Mouse (Mus musculus) brain, adult 2 months (tissue): ENCODE data around the gene Magi1.

ENCODE experiments used
- DNase-seq: peaks from one replicate; pipeline ENCODE4 v3.0.0; 2011; ENCODE audit warnings: low read depth, low spot score

The Magi1 gene

DNA sequence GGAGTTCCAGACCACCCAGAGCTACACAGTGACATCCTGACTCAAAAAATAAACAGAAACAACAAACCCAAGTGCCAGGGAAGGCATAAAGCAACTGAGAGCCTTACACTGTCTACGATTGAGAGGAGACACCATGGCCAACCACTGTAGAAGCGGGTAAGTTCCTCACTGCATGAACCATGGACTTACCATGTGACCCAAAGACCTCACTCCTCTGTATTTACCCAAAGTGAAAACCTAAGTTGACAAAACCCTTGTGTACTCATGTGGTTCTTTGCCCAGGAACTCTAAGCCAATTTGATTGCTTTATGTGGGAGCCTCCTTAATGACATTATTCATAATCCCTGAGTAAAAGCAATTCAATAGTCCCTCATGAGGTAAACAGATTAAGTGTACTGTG lies 382.3 kb downstream of the Magi1 start:
- DNase-seq: no peak

DNA sequence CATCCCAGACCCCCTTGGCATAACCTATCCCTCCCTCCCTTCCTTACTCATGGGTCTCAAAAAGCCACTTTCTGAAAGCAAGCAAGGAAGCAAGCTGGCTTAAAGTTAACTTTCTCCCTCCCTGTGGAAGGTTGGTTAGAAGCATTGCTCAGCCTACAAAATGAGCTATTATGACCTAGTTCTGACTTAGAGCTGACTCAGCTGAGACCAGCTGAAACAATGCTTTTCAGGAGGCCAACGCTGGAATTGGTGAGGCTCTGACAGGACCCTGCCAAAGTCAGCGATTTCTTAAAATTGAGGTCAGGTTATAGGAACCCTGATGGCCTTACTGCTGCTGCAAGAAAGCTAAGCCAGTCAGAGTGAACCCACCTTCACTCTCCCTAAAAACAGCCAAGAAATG lies 386.2 kb downstream of the Magi1 start:
- DNase-seq: peak; percentile 52

DNA sequence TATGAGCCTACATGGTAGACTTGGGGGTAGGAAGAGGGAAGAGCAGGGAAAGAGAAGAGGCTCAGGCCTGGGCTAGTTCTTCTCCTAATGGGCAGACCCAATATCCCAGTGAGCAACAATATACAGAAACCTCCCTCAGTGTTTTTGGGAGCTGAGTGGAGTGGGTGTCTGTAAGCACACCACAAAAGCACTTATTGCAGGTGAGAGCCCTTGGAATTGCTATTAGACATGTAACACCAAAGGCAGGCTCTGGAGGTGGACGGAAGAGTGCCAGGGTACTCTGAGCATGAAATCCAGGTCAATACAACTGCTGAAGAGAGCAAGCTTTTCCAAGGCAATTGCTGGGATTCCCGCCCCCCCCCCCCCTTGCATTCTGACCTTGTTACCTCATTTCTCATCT lies 388.0 kb downstream of the Magi1 start:
- DNase-seq: no peak

DNA sequence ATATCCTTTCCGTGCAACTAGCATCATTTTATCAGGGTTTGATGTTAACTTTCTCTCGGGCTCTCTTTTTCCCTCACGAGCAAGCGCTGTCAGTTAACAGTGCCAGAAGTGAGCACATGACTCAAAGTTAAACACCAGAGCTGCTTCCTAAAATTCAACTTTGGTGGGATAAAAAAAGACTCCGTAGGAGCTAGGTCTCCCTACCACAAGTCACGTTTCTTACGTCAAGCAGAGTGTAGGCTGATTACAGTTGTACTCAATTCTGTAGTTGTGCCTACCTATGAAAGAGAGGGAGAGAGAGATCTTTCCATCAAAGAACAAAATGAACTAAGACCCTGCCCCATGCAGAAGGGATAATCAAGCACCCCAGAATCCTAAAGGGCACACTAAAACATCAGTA lies 389.8 kb downstream of the Magi1 start:
- peak; percentile 67 for DNase-seq

DNA sequence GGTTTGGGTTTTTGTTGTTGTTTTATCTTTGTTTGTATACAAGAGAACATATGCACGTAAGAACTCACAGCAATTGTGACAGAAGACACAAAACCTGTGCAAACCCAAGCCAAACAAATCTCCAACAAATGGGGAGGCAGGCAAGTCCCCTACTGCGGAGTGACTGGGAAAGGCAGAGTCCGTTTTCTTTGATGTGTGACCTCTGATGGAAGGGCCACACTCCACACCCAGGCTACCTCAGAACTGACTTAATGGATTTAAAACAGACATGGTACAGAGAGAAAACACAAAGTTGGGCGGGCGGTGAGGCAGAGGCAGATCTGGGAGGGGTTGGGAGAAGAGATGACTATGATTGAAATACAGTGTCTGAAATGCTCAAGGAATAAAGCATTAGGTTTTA lies 390.8 kb downstream of the Magi1 start:
- no peak for DNase-seq

DNA sequence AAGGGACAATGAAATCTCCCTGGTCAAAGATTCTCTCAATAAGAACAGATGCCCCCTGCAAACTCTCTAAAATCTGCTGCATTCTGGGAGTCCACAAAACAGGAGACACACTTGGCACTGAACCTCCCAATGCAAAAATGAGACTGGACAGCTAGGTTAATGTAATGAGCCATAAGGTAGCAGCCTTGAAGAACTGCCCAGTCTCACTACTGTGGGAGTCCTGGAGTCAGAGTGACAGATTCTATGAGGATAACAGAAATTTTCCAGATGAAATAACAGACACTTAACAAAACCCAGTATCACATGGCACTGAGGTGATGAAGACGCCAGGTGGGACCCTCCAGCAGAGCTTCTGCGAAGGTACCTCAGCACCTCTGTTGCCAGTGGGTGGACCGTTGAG lies 393.7 kb downstream of the Magi1 start:
- peak; percentile 56 for DNase-seq

DNA sequence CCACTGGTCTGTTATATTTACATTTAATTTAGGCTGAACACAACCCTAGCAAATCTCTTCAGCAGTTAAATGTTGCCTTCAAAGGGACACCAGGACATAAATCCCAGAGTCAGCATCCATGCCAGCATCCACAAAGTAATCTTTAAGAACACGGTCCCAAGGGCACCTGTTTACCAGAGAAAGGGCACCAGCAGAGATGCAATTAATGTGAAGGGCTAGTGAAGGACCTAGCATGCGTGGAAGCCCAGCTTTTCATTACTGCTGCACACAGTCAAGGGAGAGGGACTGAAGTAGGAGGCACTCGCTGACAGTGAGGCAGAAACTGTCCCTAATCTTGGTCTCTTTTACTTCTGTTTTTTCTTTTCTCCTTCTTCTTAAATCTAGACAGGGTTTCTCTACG lies 406.4 kb downstream of the Magi1 start:
- no peak for DNase-seq

DNA sequence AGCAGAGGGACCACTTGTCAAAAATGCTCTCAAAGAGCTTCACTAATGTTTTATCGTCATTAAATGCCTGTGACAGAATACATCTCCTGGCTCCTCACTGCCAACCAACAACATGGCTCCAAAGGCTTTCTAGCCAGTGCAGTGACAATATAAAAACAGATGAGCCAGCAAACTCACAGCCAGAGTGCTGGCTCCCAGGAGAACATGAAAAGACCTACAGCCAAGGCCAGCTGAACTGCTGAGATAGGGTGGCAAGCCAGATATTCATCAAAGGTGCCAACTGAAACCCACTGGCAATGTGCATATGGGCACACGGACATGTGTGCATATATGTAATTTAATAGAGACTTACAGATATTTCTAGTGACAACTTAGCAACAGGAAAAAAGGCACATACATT lies 408.8 kb downstream of the Magi1 start:
- no peak for DNase-seq

DNA sequence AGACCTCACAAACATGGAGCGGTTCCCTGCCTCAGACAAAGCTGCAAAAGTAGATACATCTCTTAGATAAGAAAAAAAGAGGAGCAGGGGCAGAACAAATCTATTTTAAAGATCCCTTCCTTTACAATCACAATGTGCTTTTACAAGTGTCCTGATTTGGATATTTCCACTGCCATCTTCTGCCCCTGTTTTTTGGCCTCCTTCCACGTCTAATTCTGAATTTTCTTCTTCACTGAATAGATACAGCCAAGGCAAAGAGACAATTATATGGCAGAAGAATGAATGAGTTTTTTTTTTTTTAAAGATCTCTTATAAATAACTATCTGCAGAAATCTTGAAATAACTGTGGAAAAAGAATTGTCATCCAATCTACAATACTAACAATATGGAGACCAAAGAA lies 409.3 kb downstream of the Magi1 start:
- peak; percentile 63 for DNase-seq

DNA sequence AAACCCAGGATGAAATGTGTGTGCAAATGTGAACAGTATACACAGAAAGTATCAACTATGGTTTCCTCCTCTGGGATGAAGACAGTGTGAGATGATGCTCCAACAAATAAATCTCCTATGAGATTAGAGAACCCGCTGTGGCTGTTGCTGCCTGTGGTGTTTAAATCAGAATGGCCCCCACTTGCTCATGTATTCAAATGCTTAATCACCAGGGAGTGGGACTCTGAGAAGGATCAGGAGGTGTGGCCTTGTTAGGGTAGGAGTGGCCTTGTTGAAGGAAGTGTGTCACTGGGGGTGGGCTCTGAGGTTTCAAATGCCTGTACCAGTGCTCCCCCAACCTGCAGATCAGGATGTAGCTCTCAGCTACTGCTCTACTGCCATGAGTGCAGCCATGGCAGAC lies 410.2 kb downstream of the Magi1 start:
- DNase-seq: no peak

DNA sequence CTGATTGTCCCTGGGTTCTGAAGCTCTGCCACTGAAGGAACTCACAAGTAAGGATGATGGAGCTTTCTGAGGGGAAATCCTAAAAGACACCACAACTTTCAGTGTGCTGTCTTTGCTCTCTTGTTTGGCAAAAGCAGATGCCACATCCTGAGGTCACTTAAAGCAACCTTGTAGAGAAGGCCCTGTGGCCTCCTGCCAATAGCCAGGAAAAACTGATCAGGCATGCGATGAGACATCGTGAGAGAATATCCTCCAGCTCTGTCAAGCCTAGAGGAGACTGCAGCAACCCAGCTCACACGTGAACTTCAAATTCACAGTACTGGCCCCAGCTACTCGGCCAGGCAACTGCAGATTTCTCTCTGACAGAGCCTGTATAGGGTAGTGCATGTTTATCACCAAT lies 412.2 kb downstream of the Magi1 start:
- DNase-seq: peak; percentile 17

DNA sequence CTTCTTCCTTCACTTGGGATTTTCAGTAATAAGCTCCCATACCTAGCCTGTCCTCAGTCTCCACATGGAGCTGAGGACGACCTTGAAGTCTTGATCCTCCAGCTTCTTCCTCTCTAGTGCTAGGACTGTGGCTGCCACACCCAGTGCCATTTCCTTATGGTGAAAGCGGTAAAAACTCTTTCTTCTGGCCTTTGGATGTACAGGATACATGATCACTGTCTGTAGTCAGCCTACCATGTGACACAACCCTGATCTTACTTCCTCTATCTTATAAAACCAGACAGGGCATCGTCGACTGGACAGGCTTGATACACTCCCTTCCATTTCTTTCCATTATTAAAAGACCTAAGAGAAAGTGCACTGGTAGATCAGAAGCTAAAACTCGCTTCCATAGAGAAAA lies 413.7 kb downstream of the Magi1 start:
- DNase-seq: no peak

DNA sequence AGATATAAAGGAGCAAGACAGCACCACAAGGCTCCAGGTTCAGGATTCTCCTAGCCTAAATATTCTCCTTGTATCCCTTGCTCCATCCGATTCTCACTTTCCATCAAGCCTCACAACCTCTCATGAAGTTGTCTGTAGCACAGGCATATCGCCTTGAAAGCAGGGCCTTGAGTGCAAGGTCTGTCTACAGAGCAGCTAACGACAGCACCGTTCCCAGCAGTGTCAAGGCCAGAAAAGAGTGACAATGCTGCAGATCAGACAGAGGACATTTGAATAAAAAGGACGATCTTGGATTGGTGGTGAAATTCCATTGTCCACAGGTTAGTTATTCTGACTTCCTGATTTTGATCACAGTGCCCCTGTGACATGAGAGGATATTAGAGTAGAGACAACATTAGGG lies 421.5 kb downstream of the Magi1 start:
- DNase-seq: no peak

DNA sequence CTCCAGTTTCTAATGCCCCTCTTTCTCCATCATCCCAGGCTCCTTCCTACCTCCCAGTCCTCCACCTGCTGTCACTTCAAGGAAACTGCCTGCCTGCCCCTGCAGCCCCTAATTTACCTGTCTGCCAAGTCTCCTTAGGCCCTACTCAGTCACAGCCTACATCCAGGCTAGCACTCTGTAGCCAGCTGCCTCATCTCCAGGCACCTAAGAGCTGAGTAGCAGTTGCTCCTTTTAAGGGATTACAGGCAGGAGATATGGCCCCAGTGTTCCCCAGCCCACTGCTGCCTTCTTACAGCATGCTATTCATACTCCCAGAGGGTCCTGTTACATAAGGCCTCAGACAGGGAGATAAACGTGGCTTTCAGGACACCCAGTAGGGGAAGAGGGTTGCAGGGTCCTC lies 426.9 kb downstream of the Magi1 start:
- no peak for DNase-seq

DNA sequence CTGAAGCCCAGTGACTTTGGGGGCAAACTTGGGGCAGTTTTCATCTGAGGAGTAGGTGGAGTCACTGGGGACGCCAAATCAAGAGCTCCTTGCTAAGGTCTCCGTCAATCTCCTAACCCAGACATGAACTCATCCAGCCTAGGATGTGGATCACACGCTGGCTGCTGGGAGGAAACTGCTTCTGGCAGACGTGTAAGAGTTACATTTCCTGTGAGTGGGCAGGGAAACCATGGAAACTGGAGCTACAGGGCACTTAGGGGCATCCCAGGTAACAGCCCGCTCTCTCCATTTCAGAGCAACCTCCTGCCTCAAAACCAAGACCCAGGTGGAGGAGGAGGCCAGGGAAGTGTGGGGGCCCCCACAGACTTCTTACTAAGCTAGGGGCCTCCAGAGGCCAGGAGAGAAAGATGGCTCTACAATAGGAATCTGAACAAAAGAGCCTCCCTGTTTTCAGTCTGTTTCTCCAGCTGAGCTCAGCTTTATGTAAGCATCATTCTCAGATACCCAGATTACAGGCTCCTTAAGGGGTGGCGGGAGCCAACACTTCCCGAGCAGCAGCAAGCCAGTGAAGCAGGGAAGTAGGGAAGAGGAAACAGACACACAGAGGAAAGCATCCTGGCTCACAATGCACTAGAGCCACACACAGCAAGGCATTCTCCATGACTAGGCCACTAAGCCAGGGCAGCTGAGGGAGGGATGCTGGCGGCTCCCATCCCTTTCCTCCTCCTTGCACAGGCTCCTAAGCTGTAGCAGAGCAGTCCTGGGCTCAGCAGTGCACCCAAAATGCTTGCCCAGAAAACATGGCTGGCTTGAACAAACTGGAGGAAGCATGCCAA lies 427.7 kb downstream of the Magi1 start:
- DNase-seq: peak; percentile 86

DNA sequence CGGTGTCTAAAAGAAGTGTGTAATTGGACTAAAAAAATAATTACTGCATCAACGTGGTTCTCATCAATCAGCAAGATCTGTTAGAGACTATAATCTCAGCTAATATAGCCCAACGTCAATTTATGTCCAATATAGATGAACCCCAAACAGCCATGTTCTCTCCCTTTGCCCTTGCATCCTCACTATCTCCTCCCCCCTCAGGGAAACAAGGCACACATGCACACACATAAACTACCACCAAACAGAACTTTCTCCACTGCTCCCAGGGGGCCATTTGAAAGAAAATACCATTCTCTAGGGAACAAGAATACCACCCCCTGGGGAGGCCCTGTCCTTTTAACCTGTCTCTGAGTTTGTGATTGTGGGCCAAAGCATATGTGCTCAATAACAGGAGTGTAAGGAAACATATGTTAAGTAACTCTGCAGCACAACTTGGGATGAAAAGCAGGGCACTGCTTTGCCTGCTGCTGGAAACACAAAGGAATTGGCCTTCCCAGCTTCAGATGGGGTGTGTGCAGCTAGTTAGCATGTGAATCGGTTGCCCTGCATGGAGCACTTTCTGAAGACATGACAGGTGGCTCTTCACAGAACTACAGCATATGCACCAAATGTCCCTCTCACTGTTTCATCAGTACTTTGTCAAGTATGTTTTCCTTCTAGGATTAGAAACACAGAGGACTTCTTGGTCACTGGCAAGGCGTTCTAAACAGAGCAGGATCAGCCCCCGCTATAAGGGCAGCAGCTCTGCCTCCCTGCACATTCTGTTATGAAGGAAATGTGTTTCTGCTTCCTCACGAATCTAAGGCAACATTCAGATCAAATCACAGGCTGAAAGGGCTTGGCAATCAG lies 434.6 kb downstream of the Magi1 start:
- DNase-seq: peak; percentile 40

DNA sequence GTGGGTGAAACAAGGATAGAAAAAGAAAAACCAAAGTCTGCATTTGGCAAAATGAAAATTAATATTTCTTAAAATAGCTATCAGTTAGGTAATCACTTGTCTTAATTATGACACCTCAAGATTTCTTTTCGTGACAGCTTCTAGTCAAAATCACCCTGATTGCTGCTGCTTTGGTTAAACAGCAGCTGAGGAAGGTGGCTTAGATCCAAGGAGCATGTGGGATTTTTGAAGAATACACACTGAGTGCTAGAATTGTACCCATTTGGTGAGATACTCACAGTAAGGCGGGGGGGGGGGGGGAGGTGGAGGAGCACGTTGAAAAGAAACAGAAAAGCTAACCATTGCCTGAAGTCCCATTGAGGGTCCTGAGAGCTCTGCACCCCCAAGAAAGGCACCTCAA lies 438.2 kb downstream of the Magi1 start:
- peak; percentile 78 for DNase-seq

DNA sequence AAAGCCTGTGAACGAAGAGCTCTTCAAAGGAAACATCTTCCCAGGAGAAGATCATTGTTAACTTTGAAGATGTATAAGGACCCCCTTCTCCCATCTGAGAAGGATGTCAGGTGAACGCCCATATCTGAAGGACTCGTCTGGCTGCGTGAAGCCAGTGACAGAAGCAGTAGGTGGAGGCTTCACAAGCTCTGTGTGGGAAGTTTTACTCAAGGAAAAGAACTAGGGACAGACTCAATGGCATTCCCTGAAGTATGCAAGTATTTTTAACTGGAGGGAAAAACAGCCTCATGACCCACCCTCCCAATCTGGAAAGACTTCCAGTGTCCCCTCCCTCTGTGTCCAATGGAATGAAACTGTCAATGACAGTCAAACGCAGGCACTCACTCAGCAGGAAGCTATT lies 438.6 kb downstream of the Magi1 start:
- DNase-seq: peak; percentile 47

DNA sequence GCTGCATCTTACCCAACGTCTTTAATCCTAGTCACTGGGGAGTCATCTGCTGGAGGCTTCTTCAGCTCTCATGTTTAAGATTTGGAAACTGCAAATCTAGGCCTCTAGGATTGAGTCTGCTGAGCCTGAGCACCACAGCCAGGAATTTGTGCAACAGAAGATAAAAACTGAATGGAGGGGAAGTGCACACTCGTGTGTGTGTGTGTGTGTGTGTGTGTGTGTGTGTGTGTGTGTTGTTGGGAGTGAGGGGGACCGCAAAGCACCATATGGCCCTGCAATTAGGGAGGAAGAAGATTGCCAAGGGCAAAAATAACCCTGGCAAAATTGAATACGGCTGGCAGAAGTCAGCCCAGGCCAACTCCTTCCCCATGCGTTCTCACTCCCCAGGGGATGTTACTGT lies 439.1 kb downstream of the Magi1 start:
- DNase-seq: peak; percentile 91

DNA sequence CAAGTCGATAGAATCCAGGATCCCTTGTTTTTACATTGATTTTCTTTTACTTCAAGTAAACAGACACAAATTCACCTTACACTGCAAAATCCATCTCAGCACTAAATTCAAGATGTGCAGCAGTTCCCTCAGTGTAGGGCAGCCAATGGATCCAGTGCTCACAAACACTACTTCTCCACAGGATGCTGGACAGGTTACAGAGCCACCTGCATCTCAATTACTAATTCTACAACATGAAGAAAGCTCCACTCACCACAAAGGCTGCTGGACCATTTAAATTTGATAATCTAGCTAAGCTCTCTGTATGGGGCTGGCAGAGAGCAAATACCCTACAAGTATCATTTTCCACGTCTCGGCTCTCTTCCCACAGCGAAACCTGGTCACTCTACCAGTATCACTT lies 445.3 kb downstream of the Magi1 start:
- peak; percentile 53 for DNase-seq

DNA sequence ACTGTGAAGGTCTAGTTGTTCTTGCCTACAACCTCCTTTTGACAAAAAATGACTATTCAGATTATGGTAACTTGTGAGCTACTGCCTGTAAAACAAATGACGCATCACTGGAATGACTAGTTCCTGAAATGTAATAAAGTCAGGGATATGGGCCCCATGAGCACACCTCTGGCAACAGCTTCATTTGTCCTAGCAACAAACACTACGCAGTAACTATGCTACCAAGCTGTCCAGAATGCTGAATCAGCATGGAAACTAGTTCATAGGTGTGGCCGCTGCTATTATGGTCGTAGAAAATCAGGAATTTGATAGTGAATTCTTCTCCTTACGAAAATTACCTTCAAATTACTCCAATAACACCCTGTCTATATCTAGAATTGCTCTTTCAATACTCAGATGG lies 447.1 kb downstream of the Magi1 start:
- DNase-seq: no peak

DNA sequence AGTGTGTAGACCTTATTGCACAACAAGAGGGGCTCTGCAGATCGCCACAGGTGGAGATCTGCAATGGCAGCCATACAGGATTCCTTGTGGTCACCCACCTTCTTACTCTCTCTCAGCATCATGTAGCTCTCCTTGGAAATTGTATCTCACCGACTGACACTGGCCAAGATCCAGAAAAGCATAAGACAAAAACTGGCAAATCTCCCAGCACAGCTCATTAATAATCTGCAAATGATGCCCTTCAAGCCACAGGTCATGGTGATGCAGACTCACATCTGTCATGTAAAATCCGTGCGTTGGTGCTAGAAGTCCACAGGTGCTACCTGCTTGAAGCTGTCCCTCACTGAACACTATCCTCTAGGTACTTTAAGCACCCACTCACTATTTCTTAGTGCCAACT lies 448.5 kb downstream of the Magi1 start:
- DNase-seq: peak; percentile 40

DNA sequence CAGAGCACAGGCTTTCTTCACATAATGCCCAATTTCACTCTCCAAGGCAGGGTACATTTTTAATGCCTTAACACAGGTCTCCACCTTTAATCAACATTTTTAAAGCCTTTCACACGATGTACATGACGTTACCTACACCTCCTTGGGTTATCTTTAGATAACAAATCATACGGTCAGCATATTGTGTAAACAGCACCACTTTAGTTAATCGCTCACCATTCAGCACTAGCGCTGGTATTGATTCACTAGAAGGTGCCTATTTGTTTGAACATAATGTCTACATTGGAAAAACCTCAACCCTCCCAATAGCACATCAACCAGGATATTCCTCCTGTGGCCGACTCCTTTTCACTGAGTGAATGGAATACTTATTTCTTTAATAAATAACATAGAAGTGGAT lies 455.5 kb downstream of the Magi1 start:
- DNase-seq: no peak
